Mouse (Mus musculus): ENCODE results near the gene Tcerg1l. TPM values are rescaled to one million over a fixed set of nuclear protein-coding genes. Genes with fewer than 3 reads are reported as not detected.
A peak's percentile ranks its signal among the peaks of the same experiment; 100 is the strongest.

The Tcerg1l gene
- polyA plus RNA-seq, 1 experiment from 2014 or later, result 6.5 TPM

DNA sequence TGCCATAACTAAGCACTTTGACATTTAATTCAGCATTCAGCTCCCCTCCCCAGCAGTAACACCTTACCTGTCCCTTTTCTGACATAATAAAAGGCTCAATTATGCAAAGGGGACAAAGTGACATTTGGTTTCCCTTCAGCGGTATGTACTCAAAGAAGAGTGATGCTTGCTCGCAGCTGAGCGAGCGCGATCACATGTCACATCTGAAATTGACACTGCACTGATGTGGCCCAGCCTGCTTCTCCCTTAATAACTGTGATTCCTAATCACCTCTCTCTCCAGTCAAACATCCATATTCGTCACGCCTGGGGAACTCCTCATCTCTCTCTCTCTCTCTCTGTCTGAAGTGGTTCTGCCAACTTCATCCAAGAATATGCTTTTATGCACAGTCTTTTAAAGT is 126.2 kb downstream of the Tcerg1l start:
- no peak overlapping the region for H3K27ac ChIP-seq (ENCODE audit: low read depth, low read length)
- H3K9ac ChIP-seq (ENCODE audit: low read length), result no peak overlapping the region
- no peaks in the 10 kb centered on the region for H3K27me3 ChIP-seq (ENCODE audit: control insufficient read depth, insufficient read depth, low read length)
- ATAC-seq (ENCODE audit: insufficient read depth, low FRiP score, low TSS enrichment) (no peak), DNase-seq (ENCODE audit: low spot score) (no peak)
- WGBS, result 81% methylated on average over 7 of the region's 7 CpGs
- no peaks in the 10 kb centered on the region for H3K4me1 ChIP-seq (ENCODE audit: control insufficient read depth, insufficient read depth, low read length)
- no peaks in the 10 kb centered on the region for H3K36me3 ChIP-seq (ENCODE audit: control insufficient read depth, insufficient read depth, low read length)
- H3K4me2 ChIP-seq (ENCODE audit: low read depth), result no peak overlapping the region
- H3K9me3 ChIP-seq (ENCODE audit: control insufficient read depth, low read length), result no peaks in the 10 kb centered on the region
- H3K4me3 ChIP-seq (ENCODE audit: low read depth, low read length), result no peak overlapping the region

- DNase-seq (ENCODE audit: low spot score), result no peak
- Histone ChIP-seq H3K9me3 (ENCODE audit: control insufficient read depth, low read length) (no peaks in the 10 kb centered on the region), H3K36me3 (ENCODE audit: control insufficient read depth, insufficient read depth, low read length) (no peaks in the 10 kb centered on the region), H3K4me2 (ENCODE audit: low read depth) (no peak overlapping the region), H3K9ac (ENCODE audit: low read length) (no peak overlapping the region), H3K4me1 (ENCODE audit: control insufficient read depth, insufficient read depth, low read length) (no peaks in the 10 kb centered on the region), H3K27me3 (ENCODE audit: control insufficient read depth, insufficient read depth, low read length) (no peaks in the 10 kb centered on the region), H3K4me3 (ENCODE audit: low read depth, low read length) (no peak overlapping the region), H3K27ac (ENCODE audit: low read depth, low read length) (no peak overlapping the region)
- 74% methylated on average over 8 of the region's 8 CpGs for WGBS
- no peak for ATAC-seq (ENCODE audit: insufficient read depth, low FRiP score, low TSS enrichment)
Measured at GRCm38 (mm10) chr7:138269386-138269785, 128.1 kb downstream of the Tcerg1l start.

GRCm38 (mm10) chr7:138267976-138268646 is 129.4 kb downstream of the Tcerg1l start:
- no peak overlapping the region for H3K4me3 ChIP-seq (ENCODE audit: low read depth, low read length)
- no peaks in the 10 kb centered on the region for H3K9me3 ChIP-seq (ENCODE audit: control insufficient read depth, low read length)
- no peak overlapping the region for H3K27ac ChIP-seq (ENCODE audit: low read depth, low read length)
- ATAC-seq (ENCODE audit: insufficient read depth, low FRiP score, low TSS enrichment) (no peak), DNase-seq (ENCODE audit: low spot score) (peak; percentile 31)
- H3K27me3 ChIP-seq (ENCODE audit: control insufficient read depth, insufficient read depth, low read length), result no peaks in the 10 kb centered on the region
- H3K36me3 ChIP-seq (ENCODE audit: control insufficient read depth, insufficient read depth, low read length), result no peaks in the 10 kb centered on the region
- 52% methylated on average over 5 of the region's 5 CpGs for WGBS
- H3K9ac ChIP-seq (ENCODE audit: low read length), result no peak overlapping the region
- H3K4me2 ChIP-seq (ENCODE audit: low read depth), result no peak overlapping the region
- no peaks in the 10 kb centered on the region for H3K4me1 ChIP-seq (ENCODE audit: control insufficient read depth, insufficient read depth, low read length)

GRCm38 (mm10) chr7:138248612-138249011 is 148.9 kb downstream of the Tcerg1l start:
- 83% methylated on average over 5 of the region's 5 CpGs for WGBS
- Histone ChIP-seq H3K36me3 (ENCODE audit: control insufficient read depth, insufficient read depth, low read length) (no peaks in the 10 kb centered on the region), H3K9ac (ENCODE audit: low read length) (no peak overlapping the region), H3K9me3 (ENCODE audit: control insufficient read depth, low read length) (no peaks in the 10 kb centered on the region), H3K27ac (ENCODE audit: low read depth, low read length) (no peak overlapping the region), H3K4me2 (ENCODE audit: low read depth) (no peak overlapping the region), H3K27me3 (ENCODE audit: control insufficient read depth, insufficient read depth, low read length) (no peaks in the 10 kb centered on the region), H3K4me3 (ENCODE audit: low read depth, low read length) (no peak overlapping the region), H3K4me1 (ENCODE audit: control insufficient read depth, insufficient read depth, low read length) (no peaks in the 10 kb centered on the region)
- DNase-seq (ENCODE audit: low spot score) (no peak), ATAC-seq (ENCODE audit: insufficient read depth, low FRiP score, low TSS enrichment) (no peak)

- Histone ChIP-seq H3K27ac (ENCODE audit: low read depth, low read length) (no peak overlapping the region), H3K4me3 (ENCODE audit: low read depth, low read length) (no peak overlapping the region), H3K9me3 (ENCODE audit: control insufficient read depth, low read length) (no peaks in the 10 kb centered on the region), H3K4me2 (ENCODE audit: low read depth) (no peak overlapping the region), H3K27me3 (ENCODE audit: control insufficient read depth, insufficient read depth, low read length) (no peaks in the 10 kb centered on the region), H3K4me1 (ENCODE audit: control insufficient read depth, insufficient read depth, low read length) (no peaks in the 10 kb centered on the region), H3K9ac (ENCODE audit: low read length) (no peak overlapping the region), H3K36me3 (ENCODE audit: control insufficient read depth, insufficient read depth, low read length) (no peaks in the 10 kb centered on the region)
- ATAC-seq (ENCODE audit: insufficient read depth, low FRiP score, low TSS enrichment) (no peak), DNase-seq (ENCODE audit: low spot score) (no peak)
- WGBS, result 77% methylated on average over 3 of the region's 3 CpGs
Measured at GRCm38 (mm10) chr7:138248176-138248575, 149.4 kb downstream of the Tcerg1l start.

- no peaks in the 10 kb centered on the region for H3K4me1 ChIP-seq (ENCODE audit: control insufficient read depth, insufficient read depth, low read length)
- no peak for ATAC-seq (ENCODE audit: insufficient read depth, low FRiP score, low TSS enrichment)
- no peak overlapping the region for H3K4me2 ChIP-seq (ENCODE audit: low read depth)
- no peak for DNase-seq (ENCODE audit: low spot score)
- H3K9me3 ChIP-seq (ENCODE audit: control insufficient read depth, low read length), result no peaks in the 10 kb centered on the region
- H3K27ac ChIP-seq (ENCODE audit: low read depth, low read length), result no peak overlapping the region
- no peak overlapping the region for H3K4me3 ChIP-seq (ENCODE audit: low read depth, low read length)
- WGBS, result 37% methylated on average over 2 of the region's 2 CpGs
- H3K9ac ChIP-seq (ENCODE audit: low read length), result no peak overlapping the region
- no peaks in the 10 kb centered on the region for H3K27me3 ChIP-seq (ENCODE audit: control insufficient read depth, insufficient read depth, low read length)
- H3K36me3 ChIP-seq (ENCODE audit: control insufficient read depth, insufficient read depth, low read length), result no peaks in the 10 kb centered on the region
Measured at GRCm38 (mm10) chr7:138246684-138247083, 150.8 kb downstream of the Tcerg1l start.

DNA sequence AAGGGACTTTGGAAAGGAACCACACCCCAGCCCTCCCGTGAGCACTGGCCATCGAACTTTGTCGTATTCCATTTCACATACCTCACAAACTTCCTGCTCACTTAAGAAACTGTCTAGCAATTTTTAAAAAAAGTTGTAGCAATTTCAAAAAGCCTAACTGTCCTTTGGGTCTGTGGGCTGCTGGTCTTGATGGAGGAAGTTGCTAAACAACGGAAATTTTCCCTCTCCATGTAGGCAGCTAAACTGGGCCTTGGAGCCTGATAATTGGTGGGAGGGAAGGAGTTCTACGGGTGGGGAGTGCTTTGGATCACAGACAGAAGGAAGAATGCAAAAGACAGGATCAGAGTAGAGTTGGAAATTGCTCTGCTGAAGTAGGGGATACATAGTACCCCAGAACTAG is 155.3 kb downstream of the Tcerg1l start:
- Histone ChIP-seq H3K4me2 (ENCODE audit: low read depth) (no peak overlapping the region), H3K36me3 (ENCODE audit: control insufficient read depth, insufficient read depth, low read length) (no peaks in the 10 kb centered on the region), H3K9me3 (ENCODE audit: control insufficient read depth, low read length) (no peaks in the 10 kb centered on the region), H3K9ac (ENCODE audit: low read length) (no peak overlapping the region), H3K27ac (ENCODE audit: low read depth, low read length) (no peak overlapping the region), H3K27me3 (ENCODE audit: control insufficient read depth, insufficient read depth, low read length) (no peaks in the 10 kb centered on the region), H3K4me1 (ENCODE audit: control insufficient read depth, insufficient read depth, low read length) (no peaks in the 10 kb centered on the region), H3K4me3 (ENCODE audit: low read depth, low read length) (no peak overlapping the region)
- ATAC-seq (ENCODE audit: insufficient read depth, low FRiP score, low TSS enrichment) (no peak), DNase-seq (ENCODE audit: low spot score) (no peak)
- WGBS, result 94% methylated on average over 5 of the region's 5 CpGs

GRCm38 (mm10) chr7:138237708-138238225 is 159.8 kb downstream of the Tcerg1l start:
- H3K4me3 ChIP-seq (ENCODE audit: low read depth, low read length), result no peak overlapping the region
- 40% methylated on average over 5 of the region's 5 CpGs for WGBS
- H3K27me3 ChIP-seq (ENCODE audit: control insufficient read depth, insufficient read depth, low read length), result no peaks in the 10 kb centered on the region
- DNase-seq (ENCODE audit: low spot score) (peak; percentile 19), ATAC-seq (ENCODE audit: insufficient read depth, low FRiP score, low TSS enrichment) (no peak)
- H3K9me3 ChIP-seq (ENCODE audit: control insufficient read depth, low read length), result no peaks in the 10 kb centered on the region
- no peak overlapping the region for H3K27ac ChIP-seq (ENCODE audit: low read depth, low read length)
- no peaks in the 10 kb centered on the region for H3K36me3 ChIP-seq (ENCODE audit: control insufficient read depth, insufficient read depth, low read length)
- H3K4me1 ChIP-seq (ENCODE audit: control insufficient read depth, insufficient read depth, low read length), result no peaks in the 10 kb centered on the region
- no peak overlapping the region for H3K4me2 ChIP-seq (ENCODE audit: low read depth)
- H3K9ac ChIP-seq (ENCODE audit: low read length), result no peak overlapping the region

DNA sequence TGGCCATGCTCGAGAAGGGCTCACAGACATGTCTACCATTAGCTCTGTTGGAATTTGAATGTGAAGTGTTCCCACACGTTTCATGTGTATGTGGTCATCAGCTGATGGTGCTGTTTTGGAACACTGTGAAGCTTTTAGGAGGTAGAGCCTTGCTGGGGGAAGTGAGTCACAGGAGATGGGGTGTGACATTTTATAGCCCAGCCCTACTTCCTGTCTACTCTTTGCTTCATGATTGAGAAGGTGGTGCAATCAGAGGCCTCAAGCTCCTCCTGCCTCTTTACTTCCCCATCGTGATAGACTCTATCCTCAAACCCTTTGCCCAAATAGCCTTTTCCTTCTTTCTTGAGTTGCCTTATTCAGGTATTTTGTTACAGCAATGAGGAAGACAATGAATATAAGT is 173.3 kb downstream of the Tcerg1l start:
- ATAC-seq (ENCODE audit: insufficient read depth, low FRiP score, low TSS enrichment), result no peak
- H3K4me2 ChIP-seq (ENCODE audit: low read depth), result no peak overlapping the region
- no peak overlapping the region for H3K4me3 ChIP-seq (ENCODE audit: low read depth, low read length)

More for the DNA sequence above, 173.3 kb downstream of the Tcerg1l start:
- no peaks in the 10 kb centered on the region for H3K4me1 ChIP-seq (ENCODE audit: control insufficient read depth, insufficient read depth, low read length)
- no peaks in the 10 kb centered on the region for H3K9me3 ChIP-seq (ENCODE audit: control insufficient read depth, low read length)
- WGBS, result 73% methylated on average over 3 of the region's 3 CpGs
- no peak overlapping the region for H3K27ac ChIP-seq (ENCODE audit: low read depth, low read length)
- no peak overlapping the region for H3K9ac ChIP-seq (ENCODE audit: low read length)
- no peaks in the 10 kb centered on the region for H3K27me3 ChIP-seq (ENCODE audit: control insufficient read depth, insufficient read depth, low read length)
- DNase-seq (ENCODE audit: low spot score), result no peak
- H3K36me3 ChIP-seq (ENCODE audit: control insufficient read depth, insufficient read depth, low read length), result no peaks in the 10 kb centered on the region

Measured in neural tube, embryonic 11.5 days (tissue).